Mouse (Mus musculus): ENCODE results near the gene Golga3. TPM values are rescaled to one million over a fixed set of nuclear protein-coding genes. Genes with fewer than 3 reads are reported as not detected.

Gene Golga3
- polyA plus RNA-seq (2012; ENCODE audit: insufficient read depth, insufficient read length, missing spikeins) = 13.3 and 14.6 TPM in 2 replicates

GRCm38 (mm10) chr5:110176362-110177020, at the start of gene Golga3:
Gene Golga3 (plus strand): TSS chr5:110176701.
- H3K27ac ChIP-seq (replicated peaks; ENCODE audit: low read depth, low read length) = peak within 1 kb of the TSS; percentile 95
- H3K4me1 ChIP-seq (ENCODE audit: control insufficient read depth, insufficient read depth, insufficient read length, low read length) = peaks cover 2% of the 10 kb centered on the region; the same call in 1 of the 2 replicates
- peak within 1 kb of the TSS; percentile 92 for H3K4me3 ChIP-seq (ENCODE audit: insufficient read depth, low read depth, low read length)

- peaks cover 3% of the 10 kb centered on the region; the same call in 1 of the 2 replicates for H3K4me1 ChIP-seq (ENCODE audit: control insufficient read depth, insufficient read depth, insufficient read length, low read length)
- H3K27ac ChIP-seq (replicated peaks; ENCODE audit: low read depth, low read length) = peak within 1 kb of the TSS; percentile 24
- peak within 1 kb of the TSS; percentile 66 for H3K4me3 ChIP-seq (ENCODE audit: insufficient read depth, low read depth, low read length)
These were observed 41.0 kb upstream of the Golga3 start, which contains the start of gene Chfr for GRCm38 (mm10) chr5:110135293-110136086. Gene Chfr (plus strand): TSS chr5:110135842.

GRCm38 (mm10) chr5:110136087-110136464, 40.4 kb upstream of the Golga3 start:
- Histone ChIP-seq H3K4me3 (ENCODE audit: insufficient read depth, low read depth, low read length) (peak overlapping the region; percentile 60), H3K4me1 (ENCODE audit: control insufficient read depth, insufficient read depth, insufficient read length, low read length) (peaks cover 3% of the 10 kb centered on the region; the same call in 1 of the 2 replicates), H3K27ac (replicated peaks; ENCODE audit: low read depth, low read length) (peak overlapping the region; percentile 2; the same call in 1 of the 2 replicates)

- H3K4me3 ChIP-seq (ENCODE audit: insufficient read depth, low read depth, low read length) = no peak overlapping the region
- H3K4me1 ChIP-seq (ENCODE audit: control insufficient read depth, insufficient read depth, insufficient read length, low read length) = peaks cover 3% of the 10 kb centered on the region; the same call in 1 of the 2 replicates
- H3K27ac ChIP-seq (replicated peaks; ENCODE audit: low read depth, low read length) = no peak overlapping the region
These were observed 38.7 kb upstream of the Golga3 start for GRCm38 (mm10) chr5:110137816-110138215.

- H3K4me1 ChIP-seq (ENCODE audit: control insufficient read depth, insufficient read depth, insufficient read length, low read length) = peaks cover 3% of the 10 kb centered on the region; the same call in 1 of the 2 replicates
- H3K27ac ChIP-seq (replicated peaks; ENCODE audit: low read depth, low read length) = no peak overlapping the region
- no peak overlapping the region for H3K4me3 ChIP-seq (ENCODE audit: insufficient read depth, low read depth, low read length)
These were observed 37.2 kb upstream of the Golga3 start for GRCm38 (mm10) chr5:110139325-110139724.

- Histone ChIP-seq H3K4me1 (ENCODE audit: control insufficient read depth, insufficient read depth, insufficient read length, low read length) (peaks cover 3% of the 10 kb centered on the region; the same call in 1 of the 2 replicates), H3K27ac (replicated peaks; ENCODE audit: low read depth, low read length) (no peak overlapping the region), H3K4me3 (ENCODE audit: insufficient read depth, low read depth, low read length) (no peak overlapping the region)
These were observed 36.1 kb upstream of the Golga3 start for GRCm38 (mm10) chr5:110140424-110140823.

- Histone ChIP-seq H3K27ac (replicated peaks; ENCODE audit: low read depth, low read length) (no peak overlapping the region), H3K4me3 (ENCODE audit: insufficient read depth, low read depth, low read length) (no peak overlapping the region), H3K4me1 (ENCODE audit: control insufficient read depth, insufficient read depth, insufficient read length, low read length) (peaks cover 3% of the 10 kb centered on the region; the same call in 1 of the 2 replicates)
These were observed 34.2 kb upstream of the Golga3 start for GRCm38 (mm10) chr5:110142309-110142708.

- H3K27ac ChIP-seq (replicated peaks; ENCODE audit: low read depth, low read length) = no peak overlapping the region
- H3K4me1 ChIP-seq (ENCODE audit: control insufficient read depth, insufficient read depth, insufficient read length, low read length) = no peaks in the 10 kb centered on the region
- no peak overlapping the region for H3K4me3 ChIP-seq (ENCODE audit: insufficient read depth, low read depth, low read length)
These were observed 33.5 kb upstream of the Golga3 start for GRCm38 (mm10) chr5:110143007-110143406.

- Histone ChIP-seq H3K27ac (replicated peaks; ENCODE audit: low read depth, low read length) (no peak overlapping the region), H3K4me1 (ENCODE audit: control insufficient read depth, insufficient read depth, insufficient read length, low read length) (no peaks in the 10 kb centered on the region), H3K4me3 (ENCODE audit: insufficient read depth, low read depth, low read length) (no peak overlapping the region)
These were observed 7.1 kb upstream of the Golga3 start for GRCm38 (mm10) chr5:110169374-110169773.

- peak overlapping the region; percentile 92 for H3K4me3 ChIP-seq (ENCODE audit: insufficient read depth, low read depth, low read length)
- peak overlapping the region; percentile 95 for H3K27ac ChIP-seq (replicated peaks; ENCODE audit: low read depth, low read length)
- H3K4me1 ChIP-seq (ENCODE audit: control insufficient read depth, insufficient read depth, insufficient read length, low read length) = peaks cover 2% of the 10 kb centered on the region; the same call in 1 of the 2 replicates
These were observed 520 bp downstream of the Golga3 start for GRCm38 (mm10) chr5:110177021-110177420.

GRCm38 (mm10) chr5:110178628-110179027, 2.1 kb downstream of the Golga3 start:
- no peak overlapping the region for H3K27ac ChIP-seq (replicated peaks; ENCODE audit: low read depth, low read length)
- H3K4me1 ChIP-seq (ENCODE audit: control insufficient read depth, insufficient read depth, insufficient read length, low read length) = peaks cover 2% of the 10 kb centered on the region; the same call in 1 of the 2 replicates
- H3K4me3 ChIP-seq (ENCODE audit: insufficient read depth, low read depth, low read length) = no peak overlapping the region

- H3K4me3 ChIP-seq (ENCODE audit: insufficient read depth, low read depth, low read length) = no peak overlapping the region
- no peak overlapping the region for H3K27ac ChIP-seq (replicated peaks; ENCODE audit: low read depth, low read length)
- H3K4me1 ChIP-seq (ENCODE audit: control insufficient read depth, insufficient read depth, insufficient read length, low read length) = peaks cover 2% of the 10 kb centered on the region; the same call in 1 of the 2 replicates
These were observed 5.2 kb downstream of the Golga3 start for GRCm38 (mm10) chr5:110181716-110182115.

- Histone ChIP-seq H3K4me1 (ENCODE audit: control insufficient read depth, insufficient read depth, insufficient read length, low read length) (no peaks in the 10 kb centered on the region), H3K27ac (replicated peaks; ENCODE audit: low read depth, low read length) (no peak overlapping the region), H3K4me3 (ENCODE audit: insufficient read depth, low read depth, low read length) (no peak overlapping the region)
These were observed 26.8 kb downstream of the Golga3 start for GRCm38 (mm10) chr5:110203164-110203895.

GRCm38 (mm10) chr5:110204777-110205176, 28.3 kb downstream of the Golga3 start:
- no peak overlapping the region for H3K27ac ChIP-seq (replicated peaks; ENCODE audit: low read depth, low read length)
- no peak overlapping the region for H3K4me3 ChIP-seq (ENCODE audit: insufficient read depth, low read depth, low read length)
- H3K4me1 ChIP-seq (ENCODE audit: control insufficient read depth, insufficient read depth, insufficient read length, low read length) = peaks cover 4% of the 10 kb centered on the region; the same call in 1 of the 2 replicates

- H3K27ac ChIP-seq (replicated peaks; ENCODE audit: low read depth, low read length) = peak overlapping the region; percentile 35
- H3K4me3 ChIP-seq (ENCODE audit: insufficient read depth, low read depth, low read length) = no peak overlapping the region
- H3K4me1 ChIP-seq (ENCODE audit: control insufficient read depth, insufficient read depth, insufficient read length, low read length) = peaks cover 5% of the 10 kb centered on the region; the same call in 1 of the 2 replicates
These were observed 34.8 kb downstream of the Golga3 start for GRCm38 (mm10) chr5:110211312-110211711.

All from brown adipose tissue, adult 24 weeks (tissue).